Mouse (Mus musculus) liver, adult 2 months (tissue): ENCODE results near the gene Nfatc2.

Source experiments
- CTCF ChIP-seq: fragments of 200-500 bp; IDR thresholded peaks from 2 replicates; pipeline ENCODE4 v1.5.1; 2011; ENCODE audit warnings: low read depth, low read length, control low read depth
- POLR2A ChIP-seq: fragments of 200-500 bp; IDR thresholded peaks from 2 replicates; pipeline ENCODE4 v1.6.1; 2011; ENCODE audit warnings: low read length, control low read depth; ENCODE audit not compliant: insufficient read depth; ENCODE audit errors: extremely low read depth

- TF ChIP-seq CTCF (no peak), POLR2A (no peak)
Observed at GRCm38 (mm10) chr2:168519589-168519988, 81.9 kb downstream of the Nfatc2 start.
